Mouse (Mus musculus) lung, adult 18-20 months (tissue): Measurements from ENCODE around the gene Sox15.

Source experiments
- DNase-seq, 2 experiments: peaks; one replicate each; pipeline ENCODE4 v3.0.0; 2022; ENCODE audit warnings: mixed read lengths in 2 of 2

Gene Sox15

GRCm38 (mm10) chr11:69703814-69704612 lies 48.9 kb downstream of the Sox15 start:
- DNase-seq = no peak

- DNase-seq = no peak
Observed at GRCm38 (mm10) chr11:69704613-69705010, 49.5 kb downstream of the Sox15 start.
